Mouse (Mus musculus) G1E (cell line): ENCODE measurements at regions not wholly inside any gene's neighbourhood (a gene's known extent, or its start where the extent isn't known, plus 50 kb on each side); places are given as distances from the start of the nearest gene placed in this dataset.

ENCODE experiments used
- CTCF ChIP-seq: IDR thresholded peaks from 2 replicates; pipeline ENCODE4 v1.5.1; 2012; ENCODE audit warnings: low read depth, low read length, inconsistent platforms, mixed read lengths
- GATA1 ChIP-seq: IDR thresholded peaks from 2 replicates; pipeline ENCODE4 v1.6.1; 2012; ENCODE audit warnings: borderline replicate concordance, low read length, inconsistent platforms, mixed read lengths
- POLR2AphosphoS5 ChIP-seq: IDR thresholded peaks from 2 replicates; pipeline ENCODE4 v1.6.1; 2012; ENCODE audit warnings: low read depth, low read length, inconsistent platforms; ENCODE audit not compliant: insufficient replicate concordance
- TAL1 ChIP-seq: conservative IDR thresholded peaks from 2 replicates; pipeline ENCODE4 v1.6.1; 2012; ENCODE audit warnings: low read depth, low read length, inconsistent platforms, mixed read lengths

- no peak for TF ChIP-seq CTCF
- no peak for TF ChIP-seq GATA1
- no peak for TF ChIP-seq TAL1
- no peak for TF ChIP-seq POLR2AphosphoS5
Observed at GRCm38 (mm10) chr3:147164931-147165330, 312.8 kb downstream of the Ttll7 start.
